Mouse (Mus musculus) frontal cortex, postnatal 25 days (tissue): ENCODE results near the gene Me1.

Source experiments
- DNase-seq, 2 experiments: peaks; one replicate each; pipeline ENCODE4 v3.0.0; 2022; ENCODE audit warnings: low spot score in 2 of 2

Gene Me1

DNA sequence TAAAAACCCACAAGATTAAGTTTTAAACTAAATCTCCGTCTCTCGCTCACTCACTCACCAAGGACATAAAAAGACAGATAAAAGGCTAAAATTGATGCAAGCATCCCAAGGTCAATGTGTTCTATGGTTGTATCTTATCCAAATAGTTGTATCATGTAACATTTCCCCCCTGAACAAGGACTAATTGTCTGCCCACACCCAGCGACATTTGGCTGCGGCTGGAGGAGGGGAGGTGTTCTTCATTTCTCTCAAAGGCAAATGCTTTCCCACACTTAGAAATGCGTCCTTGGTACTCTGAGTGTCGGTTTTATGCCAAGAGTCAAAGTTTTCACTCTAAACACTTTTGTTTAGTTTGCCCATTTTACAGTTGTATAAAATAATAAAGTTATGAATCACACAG, 13.2 kb upstream of the Me1 start:
- DNase-seq, result no peak

DNA sequence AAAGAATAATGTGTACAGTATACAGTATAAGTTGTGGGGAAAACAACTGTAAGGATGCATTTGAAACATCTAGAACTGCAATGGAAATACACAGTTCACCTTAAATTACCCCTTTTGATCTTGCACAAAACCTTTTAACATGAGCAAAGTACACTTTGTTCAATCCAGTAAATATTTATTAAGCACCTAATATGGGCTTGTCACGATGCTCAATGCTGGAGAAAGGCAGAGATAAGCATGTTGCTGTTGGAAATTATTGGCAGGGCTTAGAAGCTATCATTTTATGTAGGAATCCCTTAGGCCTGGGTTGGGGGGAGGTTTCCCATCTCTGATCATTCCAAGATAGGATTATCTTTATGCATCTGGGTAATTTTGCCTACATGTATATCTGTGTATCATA, 11.7 kb upstream of the Me1 start:
- DNase-seq, result no peak

DNA sequence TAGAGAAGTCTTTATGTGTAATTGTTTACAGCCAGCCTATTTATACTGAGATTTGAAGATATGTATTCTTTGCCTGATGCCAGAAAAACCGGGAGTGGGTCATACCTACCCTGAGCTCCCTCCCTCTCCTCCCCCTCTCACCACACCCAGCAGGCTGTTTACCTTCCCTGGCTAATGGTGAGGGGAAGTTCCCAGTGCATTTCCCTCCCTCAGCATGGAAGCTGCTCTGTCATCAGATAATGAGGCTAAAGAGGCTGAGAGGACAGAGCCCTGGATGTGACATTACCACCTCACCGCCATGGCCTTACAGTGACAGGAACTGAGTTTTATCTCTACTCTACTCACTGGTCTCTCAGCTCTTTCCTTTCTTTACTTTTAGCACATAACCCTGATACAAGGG, 6.1 kb upstream of the Me1 start:
- DNase-seq, result no peak

DNA sequence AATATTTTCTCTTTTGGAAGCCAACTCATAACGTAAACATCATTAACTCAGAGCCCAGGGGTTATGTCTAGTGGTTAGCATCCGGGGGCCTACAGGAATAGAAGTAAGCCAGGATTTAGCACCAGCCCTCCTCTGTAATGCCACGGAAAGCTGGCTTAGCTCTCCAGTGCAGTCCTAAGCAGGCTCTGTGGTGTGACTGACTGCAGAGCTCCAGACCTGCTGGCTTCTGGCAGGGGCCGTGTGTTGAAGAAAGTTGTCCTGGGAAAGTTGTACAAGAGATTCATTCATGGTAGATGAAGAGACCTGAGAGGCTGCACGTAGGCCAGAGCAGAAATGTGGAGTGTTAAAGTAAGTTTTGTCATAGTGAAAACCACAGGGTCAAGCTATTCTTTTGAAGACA, 5.5 kb upstream of the Me1 start:
- DNase-seq, result no peak

- DNase-seq, result peak; percentile 12 to 18
Measured at GRCm38 (mm10) chr9:86695199-86695817, 445 bp downstream of the Me1 start.

DNA sequence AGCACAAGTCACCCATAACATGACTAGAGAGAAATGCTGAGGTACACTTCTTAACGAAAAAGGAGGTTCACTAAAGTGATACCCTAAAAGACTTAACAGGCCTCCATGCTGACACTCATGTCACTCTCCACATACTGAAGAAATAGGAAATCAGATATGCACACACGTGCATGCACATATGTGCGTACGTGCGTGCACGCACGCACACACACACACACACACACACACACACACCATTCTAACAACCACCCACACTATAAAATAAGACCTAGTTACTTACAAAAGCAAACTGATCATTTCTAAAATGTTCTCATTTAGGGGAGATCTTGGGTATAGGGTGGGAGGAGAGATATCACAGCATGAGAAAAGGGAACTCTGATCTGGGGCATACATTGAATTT, 1.1 kb downstream of the Me1 start:
- DNase-seq, result no peak

DNA sequence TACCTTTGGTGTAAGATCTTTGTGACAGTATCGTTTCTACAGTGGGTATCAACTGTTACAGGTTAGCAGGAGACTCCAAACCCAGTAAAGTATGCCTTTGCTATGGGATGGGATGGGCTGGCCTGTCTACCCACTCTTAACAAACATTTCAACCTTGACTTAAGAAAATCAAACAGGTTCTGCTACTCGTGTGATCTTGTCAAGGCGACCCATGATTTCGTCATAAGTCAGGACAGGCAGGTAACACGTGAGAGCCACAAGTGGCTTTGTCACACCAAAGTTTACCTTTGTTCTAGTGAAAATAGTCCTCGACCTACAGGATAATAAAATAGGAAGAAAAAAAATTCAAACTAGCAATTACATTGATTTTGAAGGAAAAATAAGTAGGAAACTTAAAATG, 1.8 kb downstream of the Me1 start:
- DNase-seq, result no peak

DNA sequence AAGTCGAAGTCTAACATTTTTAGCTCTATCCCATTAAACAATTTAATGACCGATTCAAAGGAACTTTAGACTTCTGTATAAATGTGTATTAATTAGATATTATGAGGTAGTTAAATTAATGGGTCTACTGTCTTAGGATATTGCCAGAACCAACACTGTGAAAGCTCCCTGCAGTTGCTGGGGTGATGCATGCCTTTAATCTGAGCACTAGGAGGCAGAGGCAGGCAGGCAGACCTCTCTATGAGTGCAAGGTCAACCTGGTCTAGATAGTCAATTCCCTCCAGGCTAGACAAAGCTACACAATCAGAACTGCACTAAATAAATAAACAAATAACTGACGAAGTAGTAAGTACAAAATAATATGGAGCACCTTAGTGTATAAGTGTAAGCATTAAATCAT, 3.1 kb downstream of the Me1 start:
- no peak for DNase-seq

- no peak for DNase-seq
Measured at GRCm38 (mm10) chr9:86692251-86692650, 3.5 kb downstream of the Me1 start.

DNA sequence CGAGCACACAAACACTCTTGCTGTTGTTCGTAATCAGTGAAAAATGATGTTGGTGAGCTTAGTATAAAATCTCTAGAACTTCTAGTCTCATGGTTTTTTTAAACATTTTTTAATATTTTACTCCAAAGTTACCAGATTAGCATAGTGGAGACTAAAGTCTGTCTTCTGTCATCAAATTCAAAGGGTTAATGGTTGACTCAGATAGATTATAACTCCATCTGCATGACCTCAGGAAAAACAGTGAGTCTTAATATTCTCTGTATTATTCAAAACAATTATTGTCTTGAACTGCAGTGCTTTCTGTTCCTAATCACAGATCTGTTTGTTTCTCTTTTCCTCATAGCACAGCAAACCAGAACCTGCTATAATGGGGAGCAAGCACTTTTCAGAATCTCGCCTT, 4.7 kb downstream of the Me1 start:
- no peak for DNase-seq

DNA sequence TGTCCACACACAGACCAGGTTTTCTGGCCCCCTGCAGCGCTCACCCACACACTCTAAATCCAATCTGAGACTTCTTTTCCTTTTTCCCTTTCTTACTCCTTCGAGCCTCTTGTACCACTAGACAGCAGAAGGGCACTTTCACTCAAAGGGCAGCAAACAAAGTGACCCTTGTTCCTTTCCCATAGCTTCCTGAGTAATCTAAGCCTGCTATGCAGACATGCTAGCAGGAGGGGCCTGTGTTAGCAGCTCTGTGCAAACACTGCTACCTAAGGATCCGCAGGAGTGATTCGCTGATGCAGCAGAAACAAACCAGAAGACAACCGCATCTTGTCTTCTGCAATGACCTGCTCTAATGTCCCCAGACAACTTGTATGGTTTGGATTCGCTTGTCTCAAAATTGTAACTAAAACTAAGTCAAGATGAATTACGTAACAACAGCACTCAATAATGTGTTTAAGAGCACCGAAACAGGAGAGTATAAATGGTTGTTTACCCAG, 12.0 kb downstream of the Me1 start:
- DNase-seq, result no peak

DNA sequence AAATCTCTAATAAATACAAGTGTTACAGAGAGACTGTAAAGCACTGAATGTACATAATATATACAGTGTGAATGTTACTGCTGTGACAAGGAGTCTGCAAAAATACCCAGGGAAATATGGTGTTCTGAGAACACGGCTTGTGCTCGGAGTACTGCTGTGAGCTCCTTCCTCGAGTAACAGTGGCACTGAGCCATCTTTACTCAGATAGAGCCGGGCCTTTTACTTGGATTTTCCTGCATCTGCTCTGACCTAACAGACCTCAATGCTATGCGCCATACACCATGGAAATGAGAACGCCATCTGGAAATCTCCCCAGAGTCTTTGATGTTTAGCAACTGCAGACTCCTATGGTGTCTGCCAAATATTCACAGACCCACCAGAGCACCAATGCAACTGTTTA, 12.9 kb downstream of the Me1 start:
- DNase-seq, result no peak

- no peak for DNase-seq
Measured at GRCm38 (mm10) chr9:86682278-86682677, 13.5 kb downstream of the Me1 start.

GRCm38 (mm10) chr9:86680431-86680830, 15.3 kb downstream of the Me1 start:
- DNase-seq, result no peak

- DNase-seq, result no peak
Measured at GRCm38 (mm10) chr9:86679843-86680417, 15.8 kb downstream of the Me1 start.

GRCm38 (mm10) chr9:86676246-86676645, 19.5 kb downstream of the Me1 start:
- no peak for DNase-seq

- no peak for DNase-seq
Measured at GRCm38 (mm10) chr9:86675426-86675825, 20.3 kb downstream of the Me1 start.

- no peak for DNase-seq
Measured at GRCm38 (mm10) chr9:86672907-86673472, 22.8 kb downstream of the Me1 start.

DNA sequence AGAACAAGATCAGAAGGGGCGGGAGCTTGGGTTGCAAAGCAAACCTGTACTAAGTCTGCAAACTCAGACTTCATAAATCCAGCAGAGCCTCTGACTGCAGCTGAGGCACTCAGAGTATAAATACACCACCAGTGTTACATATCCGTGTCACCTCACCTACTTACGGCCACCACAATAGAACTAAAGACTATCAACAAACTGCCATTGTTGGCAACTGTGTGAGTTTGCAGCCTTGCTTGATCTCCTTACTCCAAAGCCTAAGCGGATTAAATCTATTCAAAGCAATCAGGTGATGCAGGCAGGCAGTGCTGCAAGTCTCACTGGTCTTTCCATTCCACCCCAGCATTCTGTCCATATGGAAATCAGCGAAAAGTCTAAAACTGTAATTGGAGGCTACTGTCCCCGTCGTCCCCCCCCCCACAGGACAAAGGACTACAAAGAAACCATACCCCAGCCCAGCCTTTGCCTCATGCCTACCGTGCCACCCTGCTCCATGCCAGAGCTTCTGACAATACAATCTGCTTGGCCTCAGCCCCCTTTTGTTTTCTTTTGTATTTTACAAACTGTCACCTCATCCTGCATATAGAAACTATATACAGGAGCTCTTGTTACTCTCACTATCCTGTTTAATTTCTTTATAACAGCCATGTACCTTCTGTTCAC, 27.0 kb downstream of the Me1 start:
- DNase-seq, result no peak

DNA sequence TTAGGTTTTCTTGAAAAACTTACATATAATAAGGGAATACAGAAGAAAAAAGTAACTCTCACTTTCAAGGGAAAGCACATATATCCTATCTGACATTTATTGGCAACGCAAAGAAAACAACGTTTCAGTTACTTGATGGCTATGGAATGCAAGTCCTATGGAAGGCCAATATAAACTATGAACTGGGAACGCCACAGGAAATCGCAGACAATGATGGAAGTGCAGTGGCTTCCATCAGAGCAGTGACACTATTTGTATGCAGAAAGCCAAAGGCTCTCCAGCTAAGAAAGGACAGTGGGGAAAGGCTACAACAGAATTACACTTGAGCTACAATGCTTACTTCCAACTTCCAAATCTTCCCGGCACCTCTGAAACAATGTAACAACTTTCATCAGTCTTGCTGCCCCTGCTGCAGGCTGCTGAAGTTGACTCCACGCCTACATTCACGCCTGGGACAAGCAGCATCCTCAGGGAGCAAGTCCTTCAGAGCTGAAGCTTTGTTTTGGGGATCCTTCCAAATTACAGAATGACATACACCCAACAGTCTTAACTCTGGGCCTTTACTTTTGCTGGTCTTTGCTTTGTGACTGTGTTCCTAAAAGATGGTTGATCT, 28.5 kb downstream of the Me1 start:
- DNase-seq, result no peak

DNA sequence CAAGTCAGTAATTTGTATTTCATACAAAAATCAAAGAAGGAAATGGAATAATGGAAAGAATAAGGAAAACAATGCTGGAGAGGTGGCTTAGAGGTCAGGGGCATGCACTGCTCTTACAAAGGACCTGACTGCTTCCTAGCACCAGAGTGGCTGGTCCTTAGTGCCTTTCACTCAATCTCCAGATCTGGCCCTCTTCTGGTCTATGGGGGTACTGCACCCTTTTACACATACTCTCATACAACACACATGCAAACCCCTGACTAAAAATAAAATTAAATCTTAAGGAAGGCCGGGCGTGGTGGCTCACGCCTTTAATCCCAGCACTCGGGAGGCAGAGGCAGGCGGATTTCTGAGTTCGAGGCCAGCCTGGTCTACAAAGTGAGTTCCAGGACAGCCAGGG, 34.1 kb downstream of the Me1 start:
- DNase-seq, result peak in 1 of 2 experiments; percentile 14

DNA sequence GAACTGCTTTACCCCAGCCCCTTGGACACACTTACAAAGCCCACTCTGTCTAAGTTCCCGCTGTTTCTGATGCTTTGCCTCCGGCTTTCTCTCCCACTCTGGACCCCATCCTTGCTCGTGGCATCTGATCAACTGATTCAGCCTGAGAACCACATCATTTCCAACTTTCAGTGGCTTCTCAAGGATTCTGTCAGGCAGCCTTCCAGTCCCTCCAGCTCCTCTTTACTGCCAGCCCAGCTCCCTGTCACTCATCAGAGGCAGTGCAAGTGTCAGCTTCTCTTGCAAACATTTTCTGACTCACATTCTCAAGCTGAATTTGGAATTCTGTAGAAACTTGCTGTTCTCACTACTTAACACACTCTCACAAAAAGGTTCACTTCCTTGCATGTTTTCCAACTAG, 34.5 kb downstream of the Me1 start:
- peak in 1 of 2 experiments; percentile 11 for DNase-seq

DNA sequence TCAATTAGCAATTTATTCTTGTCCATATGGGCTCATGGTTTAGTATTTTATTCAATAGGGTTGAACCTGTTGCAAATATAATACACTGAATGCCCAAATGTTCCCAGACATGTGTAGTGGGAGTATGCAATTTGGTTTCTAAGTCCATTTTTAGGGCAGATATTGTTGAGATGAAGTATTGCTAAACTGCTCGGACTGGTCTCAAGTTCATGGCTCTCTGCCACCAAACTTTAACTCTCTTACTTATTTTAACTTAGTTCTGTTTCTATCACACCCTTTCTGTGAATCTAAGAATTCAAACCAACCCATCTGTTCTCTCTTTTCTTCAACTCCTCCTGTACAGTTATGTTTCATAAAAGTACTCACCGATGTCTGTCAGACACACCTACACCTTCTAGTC, 35.4 kb downstream of the Me1 start:
- DNase-seq, result no peak
